Mouse (Mus musculus) heart, embryonic 12.5 days (tissue): ENCODE measurements at regions not wholly inside any gene's neighbourhood (a gene's known extent, or its start where the extent isn't known, plus 50 kb on each side); places are given as distances from the start of the nearest gene placed in this dataset.
A peak's percentile ranks its signal among the peaks of the same experiment; 100 is the strongest.

ENCODE experiments used
- ATAC-seq: fragments of 200-750 bp; cut with Nextera tagmentation; 2 replicates; pipeline ENCODE4 v1.8.0; 2017; ENCODE audit warnings: moderate TSS enrichment, moderate library complexity; ENCODE audit not compliant: insufficient number of reproducible peaks, low FRiP score
- H3K27ac ChIP-seq: fragments of 300-500 bp; sonication (generic); 2 replicates; pipeline ENCODE4 v1.5.1; 2016; ENCODE audit warnings: mild to moderate bottlenecking, moderate library complexity; ENCODE audit not compliant: poor library complexity, severe bottlenecking
- H3K27me3 ChIP-seq: fragments of 300-500 bp; sonication (generic); replicated peaks from 2 replicates; pipeline ENCODE4 v1.6.1; 2016; ENCODE audit warnings: mild to moderate bottlenecking, moderate library complexity
- H3K36me3 ChIP-seq: fragments of 300-500 bp; sonication (generic); 2 replicates; pipeline ENCODE4 v1.6.1; 2016; ENCODE audit warnings: mild to moderate bottlenecking, moderate library complexity
- H3K4me1 ChIP-seq: fragments of 300-500 bp; sonication (generic); replicated peaks from 2 replicates; pipeline ENCODE4 v1.6.1; 2016; ENCODE audit warnings: mild to moderate bottlenecking
- H3K4me2 ChIP-seq: fragments of 300-500 bp; sonication (generic); 2 replicates; pipeline ENCODE4 v1.6.1; 2016; ENCODE audit warnings: mild to moderate bottlenecking, moderate library complexity
- H3K4me3 ChIP-seq: fragments of 300-500 bp; sonication (generic); 2 replicates; pipeline ENCODE4 v1.5.1; 2016; ENCODE audit warnings: mild to moderate bottlenecking
- H3K9ac ChIP-seq: fragments of 300-500 bp; sonication (generic); 2 replicates; pipeline ENCODE4 v1.6.1; 2016; ENCODE audit warnings: mild to moderate bottlenecking, moderate library complexity
- H3K9me3 ChIP-seq: fragments of 300-500 bp; sonication (generic); replicated peaks from 2 replicates; pipeline ENCODE4 v1.6.1; 2016; ENCODE audit warnings: mild to moderate bottlenecking, moderate library complexity
- WGBS: fragments of 180-500 bp; shearing (Covaris S2); methylation state at CpG from one replicate; pipeline ENCODE4 v1.1.7; 2016; 5-methylcytosine and 5-hydroxymethylcytosine counted together

DNA sequence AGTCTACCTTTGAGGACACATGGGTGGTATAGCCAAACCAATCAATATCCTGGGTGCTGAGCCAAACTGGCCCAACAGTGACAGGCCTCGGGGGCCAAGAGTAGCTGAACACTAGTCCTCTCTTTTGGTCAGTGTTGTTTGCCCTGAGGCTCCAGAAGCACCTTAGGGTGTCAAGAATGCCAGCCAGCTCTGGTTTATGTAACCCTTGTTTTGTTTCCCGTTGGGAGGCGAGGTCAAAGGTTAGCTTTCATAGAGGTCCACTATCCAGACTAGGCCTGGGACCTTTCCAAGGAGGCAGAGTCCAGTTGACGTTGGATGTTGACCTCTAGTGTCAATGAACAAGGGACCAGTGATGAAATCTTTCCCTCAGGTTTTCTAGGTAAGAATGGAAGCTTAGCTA lies 120.0 kb upstream of the Smyd2 start:
- Histone ChIP-seq H3K36me3 (no peaks in the 10 kb centered on the region), H3K4me3 (no peak overlapping the region), H3K4me2 (no peak overlapping the region), H3K9me3 (no peaks in the 10 kb centered on the region), H3K27me3 (no peaks in the 10 kb centered on the region), H3K9ac (no peak overlapping the region), H3K4me1 (peaks cover 10% of the 10 kb centered on the region), H3K27ac (no peak overlapping the region)
- ATAC-seq: no peak
- WGBS: 64% methylated on average over 4 of the region's 4 CpGs

DNA sequence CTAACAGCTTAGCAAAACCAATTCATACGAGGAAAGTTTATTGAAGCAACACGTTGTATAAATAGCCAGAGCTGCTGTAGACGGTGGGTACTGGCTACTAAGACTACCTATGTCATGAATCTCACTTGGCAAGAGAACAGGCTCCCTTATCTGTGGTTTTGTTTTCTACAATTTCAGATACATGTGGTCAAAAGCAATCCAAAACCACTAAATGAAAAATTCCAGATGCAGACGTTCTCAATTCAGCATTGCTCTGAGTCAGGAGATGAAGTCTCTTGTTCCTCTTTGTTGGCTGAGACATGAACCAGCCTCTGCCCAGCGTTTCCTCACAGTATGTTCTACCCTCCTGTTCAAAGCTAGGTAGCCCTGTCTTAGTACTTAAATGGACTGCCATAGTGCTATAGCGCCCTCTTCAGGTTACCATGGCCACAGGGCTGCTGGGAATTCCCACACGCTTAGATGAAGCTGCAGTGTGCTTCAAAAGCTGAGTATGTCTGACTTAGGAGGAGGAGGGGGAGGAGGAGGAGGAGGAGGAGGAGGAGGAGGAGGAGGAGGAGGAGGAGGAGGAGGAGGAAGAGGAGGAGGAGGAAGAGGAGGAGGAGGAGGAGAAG lies 119.0 kb upstream of the Smyd2 start:
- H3K36me3 ChIP-seq: no peaks in the 10 kb centered on the region
- ATAC-seq: no peak
- no peaks in the 10 kb centered on the region for H3K27me3 ChIP-seq
- no peak overlapping the region for H3K4me3 ChIP-seq
- peaks cover 10% of the 10 kb centered on the region for H3K4me1 ChIP-seq
- H3K4me2 ChIP-seq: no peak overlapping the region
- no peaks in the 10 kb centered on the region for H3K9me3 ChIP-seq
- no peak overlapping the region for H3K27ac ChIP-seq
- whole genome bisulfite sequencing: 61% methylated on average over 7 of the region's 7 CpGs
- no peak overlapping the region for H3K9ac ChIP-seq

DNA sequence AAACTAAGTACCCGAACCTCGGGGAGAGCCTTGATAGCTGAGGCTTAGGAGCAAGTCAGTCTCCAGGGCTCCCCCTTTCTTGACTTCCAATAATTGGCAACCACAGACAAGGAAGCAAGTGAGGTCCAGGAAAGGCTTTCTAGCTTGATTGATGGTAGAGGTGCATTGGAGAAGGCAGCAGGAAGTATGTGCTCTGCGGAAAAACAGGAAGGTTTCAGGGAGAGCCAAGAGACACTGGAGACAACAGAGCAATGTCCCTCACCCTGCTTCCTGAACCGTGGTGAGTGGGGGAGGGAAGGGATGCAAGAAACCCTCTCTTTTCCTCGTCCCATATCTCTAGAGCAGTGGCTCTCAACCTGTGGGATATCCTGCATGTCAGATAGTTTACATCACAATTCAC lies 115.9 kb upstream of the Smyd2 start:
- 16% methylated on average over 5 of the region's 5 CpGs for WGBS
- ATAC-seq: peak; percentile 64; the same call in 1 of the 2 replicates
- Histone ChIP-seq H3K4me2 (no peak overlapping the region), H3K27me3 (no peaks in the 10 kb centered on the region), H3K27ac (no peak overlapping the region), H3K9me3 (no peaks in the 10 kb centered on the region), H3K4me3 (no peak overlapping the region), H3K36me3 (no peaks in the 10 kb centered on the region), H3K4me1 (peaks cover 17% of the 10 kb centered on the region), H3K9ac (no peak overlapping the region)

DNA sequence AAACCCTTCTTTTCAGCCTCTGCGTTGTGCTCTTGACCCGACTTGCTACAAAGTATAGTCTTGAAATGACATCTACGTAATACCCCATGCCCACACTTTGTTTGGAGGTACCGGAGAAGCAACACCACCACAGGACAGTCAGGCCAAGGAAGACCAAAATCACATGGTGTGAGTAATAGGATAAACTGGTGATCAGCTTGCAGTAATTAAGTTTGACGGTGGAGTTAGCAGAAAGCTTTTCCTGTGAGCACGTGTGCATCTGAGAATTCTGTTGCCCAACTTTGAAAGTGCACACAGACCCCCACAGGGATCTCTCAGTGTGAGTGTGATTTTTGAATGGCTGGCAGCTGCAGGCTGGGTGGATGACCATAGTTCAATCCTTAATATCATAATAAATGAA lies 114.6 kb upstream of the Smyd2 start:
- no peak for ATAC-seq
- Histone ChIP-seq H3K4me2 (no peak overlapping the region), H3K36me3 (no peaks in the 10 kb centered on the region), H3K4me1 (peaks cover 17% of the 10 kb centered on the region), H3K27ac (no peak overlapping the region), H3K27me3 (no peaks in the 10 kb centered on the region), H3K9ac (no peak overlapping the region), H3K4me3 (no peak overlapping the region), H3K9me3 (no peaks in the 10 kb centered on the region)
- 73% methylated on average over 6 of the region's 6 CpGs for WGBS

DNA sequence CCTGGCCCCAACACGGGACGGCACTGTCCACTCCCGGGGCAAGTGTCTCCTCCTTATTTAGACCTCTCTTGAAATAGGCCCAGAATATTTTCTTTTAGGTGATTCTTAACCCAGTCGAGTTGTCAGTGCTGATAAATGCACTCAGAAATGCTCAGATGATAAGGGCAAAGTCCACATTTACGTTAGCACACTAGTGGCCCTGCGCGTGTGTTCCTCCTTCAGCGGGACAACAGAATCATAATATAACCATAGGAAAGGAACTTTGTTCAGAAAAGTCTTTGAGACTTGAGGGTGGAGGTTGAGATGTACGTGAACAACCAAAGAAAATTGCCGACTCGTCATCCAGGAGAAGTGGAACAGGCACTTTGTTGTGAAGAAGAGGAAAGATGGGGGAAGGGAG lies 113.8 kb upstream of the Smyd2 start:
- no peak for ATAC-seq

DNA sequence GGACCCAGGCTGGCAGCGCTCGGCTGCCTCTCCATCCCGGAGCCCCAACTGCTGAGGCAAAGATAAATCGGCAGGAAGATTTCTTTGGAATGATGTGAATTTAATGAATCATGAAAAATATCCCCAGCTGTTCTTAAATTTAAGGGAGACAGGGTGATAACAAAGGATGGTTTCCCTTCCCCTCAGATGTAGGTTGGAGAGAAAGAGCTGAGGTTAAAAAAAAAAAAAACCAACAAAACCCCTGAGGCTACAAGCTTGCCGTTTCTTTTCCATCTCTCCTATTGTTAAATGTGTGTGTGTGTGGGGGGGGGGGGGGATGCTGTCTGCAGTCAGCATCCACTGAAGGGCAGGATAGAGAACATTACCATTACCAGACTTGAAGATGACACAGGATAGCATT lies 111.9 kb upstream of the Smyd2 start:
- Histone ChIP-seq H3K27ac (no peak overlapping the region), H3K4me2 (no peak overlapping the region), H3K9me3 (no peaks in the 10 kb centered on the region), H3K36me3 (no peaks in the 10 kb centered on the region), H3K4me3 (no peak overlapping the region), H3K27me3 (no peaks in the 10 kb centered on the region), H3K4me1 (peaks cover 17% of the 10 kb centered on the region), H3K9ac (no peak overlapping the region)
- WGBS: 47% methylated on average over 5 of the region's 5 CpGs
- no peak for ATAC-seq

More for the DNA sequence above, 113.8 kb upstream of the Smyd2 start:
- H3K36me3 ChIP-seq: no peaks in the 10 kb centered on the region
- H3K4me1 ChIP-seq: peaks cover 17% of the 10 kb centered on the region
- H3K9ac ChIP-seq: no peak overlapping the region
- H3K27me3 ChIP-seq: no peaks in the 10 kb centered on the region
- no peak overlapping the region for H3K4me3 ChIP-seq
- 69% methylated on average over 11 of the region's 11 CpGs for WGBS
- H3K27ac ChIP-seq: no peak overlapping the region
- no peaks in the 10 kb centered on the region for H3K9me3 ChIP-seq
- H3K4me2 ChIP-seq: no peak overlapping the region

DNA sequence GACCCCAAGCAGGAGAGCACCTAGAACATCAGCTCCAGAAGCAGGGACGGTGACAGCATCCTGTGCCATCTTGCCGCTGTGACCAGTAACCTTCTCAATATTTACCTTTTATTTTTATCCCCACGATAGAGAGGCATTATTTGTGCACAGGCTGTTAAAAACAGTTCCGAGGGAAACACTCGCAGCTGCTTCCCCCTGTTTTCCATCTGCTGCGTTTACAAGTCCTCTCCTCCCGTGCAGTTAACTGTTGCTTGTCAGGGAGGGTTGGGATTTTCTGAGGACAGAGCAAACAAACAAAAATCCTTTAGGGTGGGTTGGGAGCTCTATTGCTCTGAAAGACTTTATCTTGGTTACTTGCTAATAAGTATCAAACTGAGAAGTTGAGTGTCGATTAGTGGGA lies 105.4 kb upstream of the Smyd2 start:
- Histone ChIP-seq H3K4me2 (no peak overlapping the region), H3K27me3 (no peaks in the 10 kb centered on the region), H3K4me1 (no peaks in the 10 kb centered on the region), H3K27ac (no peak overlapping the region), H3K9me3 (no peaks in the 10 kb centered on the region), H3K9ac (no peak overlapping the region), H3K36me3 (no peaks in the 10 kb centered on the region), H3K4me3 (no peak overlapping the region)
- WGBS: 25% methylated on average over 8 of the region's 8 CpGs
- ATAC-seq: no peak

DNA sequence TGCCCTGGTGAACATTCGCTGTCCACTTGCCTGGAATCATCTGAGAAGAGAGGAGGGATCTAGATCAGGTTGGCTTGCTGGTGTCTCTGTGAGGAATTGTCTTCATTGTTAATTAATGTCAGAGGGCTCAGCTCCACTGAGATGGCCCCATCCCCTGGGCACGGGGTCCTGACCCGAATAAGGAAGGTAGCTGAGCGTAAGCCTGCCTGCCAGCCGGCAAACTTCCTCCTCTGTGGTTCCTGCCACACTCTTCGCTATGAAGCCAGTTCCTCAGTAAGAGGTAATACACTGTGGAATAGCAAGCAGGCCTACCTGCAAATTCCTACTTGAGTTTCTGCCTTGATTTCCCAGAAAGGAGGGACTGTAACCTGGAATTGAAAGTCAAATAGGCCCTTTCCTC lies 87.3 kb upstream of the Smyd2 start:
- 72% methylated on average over 6 of the region's 6 CpGs for WGBS
- Histone ChIP-seq H3K9ac (no peak overlapping the region), H3K4me3 (no peak overlapping the region), H3K27me3 (no peaks in the 10 kb centered on the region), H3K36me3 (no peaks in the 10 kb centered on the region), H3K27ac (no peak overlapping the region), H3K9me3 (no peaks in the 10 kb centered on the region), H3K4me2 (no peak overlapping the region), H3K4me1 (peaks cover 22% of the 10 kb centered on the region)
- no peak for ATAC-seq

DNA sequence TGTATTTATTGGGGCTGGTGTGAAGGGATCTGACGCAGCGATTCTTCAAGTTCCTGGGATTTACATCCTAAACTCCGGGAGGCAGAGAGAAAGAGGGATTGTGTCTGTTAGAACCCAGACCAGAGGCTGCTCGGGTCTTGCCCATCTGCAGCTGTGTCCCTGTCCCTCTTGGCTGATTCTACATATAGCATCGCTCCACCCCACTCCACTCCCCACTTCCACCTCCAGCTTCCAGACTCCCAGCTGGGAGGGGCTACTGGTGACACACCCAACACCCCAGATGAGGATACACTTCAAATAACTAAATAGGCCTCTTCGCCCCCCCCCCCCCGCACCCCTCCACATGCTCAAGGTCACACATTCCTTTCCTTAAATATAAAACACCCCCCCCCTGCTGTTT lies 85.1 kb upstream of the Smyd2 start:
- no peak for ATAC-seq
- Histone ChIP-seq H3K27ac (no peak overlapping the region), H3K9ac (no peak overlapping the region), H3K27me3 (no peaks in the 10 kb centered on the region), H3K4me1 (peaks cover 17% of the 10 kb centered on the region), H3K4me2 (no peak overlapping the region), H3K36me3 (no peaks in the 10 kb centered on the region), H3K4me3 (no peak overlapping the region), H3K9me3 (no peaks in the 10 kb centered on the region)
- 39% methylated on average over 7 of the region's 7 CpGs for WGBS

DNA sequence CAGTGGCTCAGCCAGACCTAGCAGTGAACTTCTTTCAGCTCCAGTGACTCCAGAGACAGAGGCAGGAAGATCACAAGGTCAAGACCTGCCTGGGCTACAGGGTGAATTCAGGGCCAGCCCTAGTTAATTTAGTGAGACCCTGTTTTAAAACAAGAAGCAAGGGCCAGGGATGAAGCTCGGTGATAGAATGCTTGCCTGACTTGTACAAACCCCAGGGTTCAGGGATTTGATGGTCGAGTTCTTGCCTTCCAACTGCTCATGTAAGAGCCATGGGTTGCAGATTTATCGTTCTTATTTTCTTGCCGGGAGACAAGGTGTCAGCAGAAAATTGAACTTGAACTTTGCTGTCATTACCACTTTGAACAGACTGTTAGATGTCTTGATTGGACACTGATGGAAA lies 78.9 kb upstream of the Smyd2 start:
- 80% methylated on average over 4 of the region's 4 CpGs for WGBS
- ATAC-seq: no peak
- Histone ChIP-seq H3K27me3 (no peaks in the 10 kb centered on the region), H3K36me3 (no peaks in the 10 kb centered on the region), H3K27ac (no peak overlapping the region), H3K4me1 (no peaks in the 10 kb centered on the region), H3K9ac (no peak overlapping the region), H3K4me3 (no peak overlapping the region), H3K9me3 (peaks cover 8% of the 10 kb centered on the region; the same call in 1 of the 2 replicates), H3K4me2 (no peak overlapping the region)

DNA sequence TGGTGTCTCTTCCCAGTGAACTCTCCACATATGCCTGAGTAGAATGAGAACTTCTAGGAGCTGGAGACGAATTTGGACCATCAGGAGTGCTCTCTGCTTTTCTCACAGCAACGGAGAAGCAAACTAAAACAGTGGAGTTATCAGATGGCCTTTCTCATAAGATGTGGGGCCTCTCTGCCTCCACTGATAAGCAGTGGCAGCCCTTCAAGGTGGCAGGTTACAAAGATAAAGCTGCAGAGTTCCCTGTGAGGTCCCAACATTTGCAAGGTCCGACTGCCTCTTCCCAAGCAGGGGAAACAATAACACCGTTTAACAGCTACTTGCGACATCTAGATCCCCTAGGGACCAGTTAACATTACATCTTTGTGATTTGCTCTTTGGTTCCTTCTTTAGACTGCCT lies 71.5 kb upstream of the Smyd2 start:
- no peak overlapping the region for H3K4me3 ChIP-seq
- peaks cover 19% of the 10 kb centered on the region for H3K4me1 ChIP-seq
- 6% methylated on average over 5 of the region's 5 CpGs for whole genome bisulfite sequencing
- H3K9ac ChIP-seq: no peak overlapping the region
- H3K4me2 ChIP-seq: 0 out of 2 replicates have a peak overlapping the region, but pooled peaks have one; percentile 25
- peaks cover 2% of the 10 kb centered on the region; the same call in 1 of the 2 replicates for H3K27me3 ChIP-seq
- no peaks in the 10 kb centered on the region for H3K36me3 ChIP-seq
- no peaks in the 10 kb centered on the region for H3K9me3 ChIP-seq
- no peak for ATAC-seq
- no peak overlapping the region for H3K27ac ChIP-seq

DNA sequence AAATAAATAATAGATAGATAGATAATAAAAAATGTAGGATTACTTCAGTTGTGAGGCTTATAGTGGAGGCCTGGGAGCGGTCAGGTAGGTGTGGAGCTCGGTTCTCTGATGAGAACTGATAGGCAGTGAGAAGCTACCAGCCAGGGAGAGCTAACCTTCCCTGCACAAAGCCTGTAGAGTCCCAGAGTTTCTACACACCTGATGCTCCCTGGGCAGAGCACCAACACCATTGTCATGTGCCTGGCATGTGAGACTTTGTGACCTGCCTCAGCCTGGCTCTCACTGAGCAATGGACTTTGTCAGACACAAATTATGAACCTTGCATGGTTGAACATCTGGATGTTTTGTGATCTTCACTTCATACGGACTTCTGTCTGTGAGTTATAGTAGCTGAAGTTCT lies 71.1 kb upstream of the Smyd2 start:
- 76% methylated on average over 3 of the region's 3 CpGs for WGBS
- Histone ChIP-seq H3K4me2 (no peak overlapping the region), H3K27me3 (peaks cover 2% of the 10 kb centered on the region; the same call in 1 of the 2 replicates), H3K9me3 (no peaks in the 10 kb centered on the region), H3K4me1 (peaks cover 19% of the 10 kb centered on the region), H3K4me3 (no peak overlapping the region), H3K9ac (no peak overlapping the region), H3K36me3 (no peaks in the 10 kb centered on the region), H3K27ac (no peak overlapping the region)
- no peak for ATAC-seq
